Mouse (Mus musculus) adrenal gland, adult (tissue): ENCODE measurements around the gene Patj.
"Not testable (repeated sequence)": the region's sequence is repeated elsewhere in the genome, so short reads cannot be mapped to it uniquely, and the experiment has no call there.

Experiments
- DNase-seq, 2 experiments: peaks; one replicate each; pipeline ENCODE4 v3.0.0; 2022 to 2023; ENCODE audit warnings: low spot score in 1 of 2; ENCODE audit not compliant: inconsistent age in 2 of 2

Patj gene

GRCm38 (mm10) chr4:98717735-98718546 is 322.4 kb downstream of the Patj start:
- DNase-seq: no peak

- no peak for DNase-seq
These were observed 322.9 kb downstream of the Patj start for GRCm38 (mm10) chr4:98718547-98718917.

- DNase-seq: peak; percentile 43 to 83
These were observed 326.9 kb downstream of the Patj start for GRCm38 (mm10) chr4:98722454-98722853.

GRCm38 (mm10) chr4:98724682-98725081 is 329.1 kb downstream of the Patj start:
- DNase-seq: not testable (repeated sequence)

GRCm38 (mm10) chr4:98725439-98725838 is 329.9 kb downstream of the Patj start:
- no peak for DNase-seq

GRCm38 (mm10) chr4:98726590-98727237 is 331.1 kb downstream of the Patj start, which contains the start of gene L1td1:
Gene L1td1 (plus strand): TSS chr4:98726734.
- DNase-seq: no peak

GRCm38 (mm10) chr4:98727295-98727958 is 331.8 kb downstream of the Patj start:
- no peak for DNase-seq

GRCm38 (mm10) chr4:98727959-98728347 is 332.4 kb downstream of the Patj start:
- no peak for DNase-seq

- DNase-seq: no peak
These were observed 333.1 kb downstream of the Patj start for GRCm38 (mm10) chr4:98728716-98729115.

GRCm38 (mm10) chr4:98733660-98734059 is 338.1 kb downstream of the Patj start:
- no peak for DNase-seq

- DNase-seq: peak in 1 of 2 experiments; percentile 52
These were observed 344.2 kb downstream of the Patj start for GRCm38 (mm10) chr4:98739753-98740152.

GRCm38 (mm10) chr4:98743209-98743905 is 347.8 kb downstream of the Patj start:
- no peak for DNase-seq

- DNase-seq: no peak
These were observed 348.3 kb downstream of the Patj start for GRCm38 (mm10) chr4:98743906-98744210.

- no peak for DNase-seq
These were observed 358.9 kb downstream of the Patj start for GRCm38 (mm10) chr4:98754456-98754855.

- DNase-seq: no peak
These were observed 360.6 kb downstream of the Patj start for GRCm38 (mm10) chr4:98756141-98756540.

- no peak for DNase-seq
These were observed 362.6 kb downstream of the Patj start for GRCm38 (mm10) chr4:98758012-98758821.

- no peak for DNase-seq
These were observed 363.4 kb downstream of the Patj start for GRCm38 (mm10) chr4:98758872-98759518.

- no peak for DNase-seq
These were observed 371.8 kb downstream of the Patj start for GRCm38 (mm10) chr4:98767134-98768133.
